Mouse (Mus musculus): Measurements from ENCODE around the gene Ldhal6b. TPM values are rescaled to one million over a fixed set of nuclear protein-coding genes. Genes with fewer than 3 reads are reported as not detected.

The Ldhal6b gene
- under 1 TPM; 0.01 to 0.11 TPM for polyA plus RNA-seq (2012; fragmentation: generic; extraction: Trizol)

GRCm38 (mm10) chr17:5418545-5418944, at the start of gene Ldhal6b:
Gene Ldhal6b, minus strand, starts transcription at chr17:5418767.

DNA sequence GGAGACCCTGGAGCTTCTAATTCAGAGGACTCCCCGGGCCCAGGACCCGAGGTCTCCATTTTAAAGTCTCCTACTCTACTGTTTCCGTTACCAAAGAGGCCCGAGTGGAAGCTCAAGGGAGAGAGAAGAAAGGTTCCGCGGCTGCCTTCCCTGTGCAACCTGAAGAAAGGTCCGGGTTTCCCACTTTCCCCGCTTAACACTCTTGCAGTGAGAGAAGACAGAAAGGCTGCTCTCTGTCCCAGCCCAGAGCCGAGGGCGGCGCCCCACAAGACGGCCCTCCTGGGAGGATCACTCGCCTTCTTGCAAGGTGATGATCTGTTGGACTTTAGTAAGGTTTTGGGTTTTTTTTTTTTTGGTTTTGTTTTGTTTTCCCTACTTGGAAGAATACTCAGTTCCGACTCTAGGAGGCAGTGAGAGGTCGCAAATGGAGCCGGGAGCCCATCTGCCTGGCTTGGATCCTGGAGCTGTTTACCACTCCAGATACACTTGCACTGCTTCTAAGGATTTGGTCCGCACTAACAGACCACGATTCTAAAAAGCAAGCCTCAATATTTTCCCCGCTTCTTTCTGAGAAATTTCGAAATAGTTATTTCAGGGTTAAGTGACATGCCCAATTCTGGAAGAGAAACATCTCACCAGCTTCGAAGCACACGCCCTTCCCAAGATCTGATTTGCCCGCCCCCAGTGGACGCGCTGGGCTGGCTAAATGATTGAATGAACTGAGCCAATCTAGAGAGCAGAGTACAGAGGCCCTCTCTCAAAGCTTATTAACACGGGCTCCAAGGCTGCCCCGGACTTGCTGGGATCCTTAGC, 21.8 kb upstream of the Ldhal6b start, which contains the start of gene Tmem242:
Tmem242 (minus strand) TSS at position 101 of the 813 bp plus-strand sequence.

Other genes with a start within 250 kb of the Ldhal6b start
- gene Tmem242, start 21.5 kb upstream of the Ldhal6b start, polyA plus RNA-seq (2012; fragmentation: generic; extraction: Trizol) = 100 to 1,000 TPM in 1 of 2 experiments, 10 to 100 TPM in 1; 91.3 to 126 TPM
- gene Zdhhc14, start 73.8 kb upstream of the Ldhal6b start, polyA plus RNA-seq (2012; fragmentation: generic; extraction: Trizol) = under 1 TPM; 0.01 to 0.06 TPM